Mouse (Mus musculus): ENCODE data around the gene Nfib. TPM values are rescaled to one million over a fixed set of nuclear protein-coding genes. Genes with fewer than 3 reads are reported as not detected.

The Nfib gene
- polyA plus RNA-seq, 1 experiment from 2014 or later, result 263 TPM

- no peaks in the 10 kb centered on the region for H3K9me3 ChIP-seq (ENCODE audit: control insufficient read depth, low read length)
Measured at GRCm38 (mm10) chr4:82315710-82316109, 389.8 kb downstream of the Nfib start.

GRCm38 (mm10) chr4:82310924-82311734 is 394.4 kb downstream of the Nfib start:
- Histone ChIP-seq H3K27ac (ENCODE audit: low read length) (no peak overlapping the region), H3K9me3 (ENCODE audit: control insufficient read depth, low read length) (no peaks in the 10 kb centered on the region), H3K4me2 (ENCODE audit: low read length) (no peak overlapping the region), H3K27me3 (replicated peaks; ENCODE audit: control insufficient read depth, insufficient read depth, low read length) (no peaks in the 10 kb centered on the region), H3K9ac (replicated peaks; ENCODE audit: low read depth, low read length) (no peak overlapping the region), H3K36me3 (ENCODE audit: control insufficient read depth, insufficient read depth) (peaks cover 12% of the 10 kb centered on the region), H3K4me1 (replicated peaks; ENCODE audit: control insufficient read depth, insufficient read depth, low read length) (peaks cover 7% of the 10 kb centered on the region), H3K4me3 (replicated peaks; ENCODE audit: low read length) (no peak overlapping the region)
- WGBS, result 85% methylated on average over 11 of the region's 11 CpGs
- no peak for ATAC-seq

More at GRCm38 (mm10) chr4:82315710-82316109, 389.8 kb downstream of the Nfib start:
- H3K36me3 ChIP-seq (ENCODE audit: control insufficient read depth, insufficient read depth), result peaks cover 11% of the 10 kb centered on the region
- no peak overlapping the region for H3K4me3 ChIP-seq (replicated peaks; ENCODE audit: low read length)
- 79% methylated on average over 2 of the region's 2 CpGs for WGBS
- no peak overlapping the region for H3K9ac ChIP-seq (replicated peaks; ENCODE audit: low read depth, low read length)
- H3K4me1 ChIP-seq (replicated peaks; ENCODE audit: control insufficient read depth, insufficient read depth, low read length), result no peaks in the 10 kb centered on the region; the same call in 1 of the 2 replicates
- no peak overlapping the region for H3K27ac ChIP-seq (ENCODE audit: low read length)
- H3K27me3 ChIP-seq (replicated peaks; ENCODE audit: control insufficient read depth, insufficient read depth, low read length), result no peaks in the 10 kb centered on the region
- H3K4me2 ChIP-seq (ENCODE audit: low read length), result no peak overlapping the region
- ATAC-seq, result no peak

- Histone ChIP-seq H3K27ac (ENCODE audit: low read length) (peak overlapping the region; percentile 28), H3K27me3 (replicated peaks; ENCODE audit: control insufficient read depth, insufficient read depth, low read length) (no peaks in the 10 kb centered on the region), H3K9me3 (ENCODE audit: control insufficient read depth, low read length) (no peaks in the 10 kb centered on the region), H3K4me3 (replicated peaks; ENCODE audit: low read length) (no peak overlapping the region), H3K4me2 (ENCODE audit: low read length) (no peak overlapping the region), H3K4me1 (replicated peaks; ENCODE audit: control insufficient read depth, insufficient read depth, low read length) (peaks cover 34% of the 10 kb centered on the region), H3K36me3 (ENCODE audit: control insufficient read depth, insufficient read depth) (peaks cover 12% of the 10 kb centered on the region), H3K9ac (replicated peaks; ENCODE audit: low read depth, low read length) (no peak overlapping the region)
- ATAC-seq, result no peak
- WGBS, result 62% methylated on average over 6 of the region's 6 CpGs
Measured at GRCm38 (mm10) chr4:82306045-82306444, 399.5 kb downstream of the Nfib start.

- peaks cover 34% of the 10 kb centered on the region for H3K4me1 ChIP-seq (replicated peaks; ENCODE audit: control insufficient read depth, insufficient read depth, low read length)
- H3K36me3 ChIP-seq (ENCODE audit: control insufficient read depth, insufficient read depth), result peaks cover 11% of the 10 kb centered on the region
- H3K4me3 ChIP-seq (replicated peaks; ENCODE audit: low read length), result no peak overlapping the region; the same call in 1 of the 2 replicates
- H3K9me3 ChIP-seq (ENCODE audit: control insufficient read depth, low read length), result no peaks in the 10 kb centered on the region
- H3K9ac ChIP-seq (replicated peaks; ENCODE audit: low read depth, low read length), result no peak overlapping the region
- H3K27ac ChIP-seq (ENCODE audit: low read length), result peak overlapping the region; percentile 88
- peak overlapping the region; percentile 42 for H3K4me2 ChIP-seq (ENCODE audit: low read length)
- H3K27me3 ChIP-seq (replicated peaks; ENCODE audit: control insufficient read depth, insufficient read depth, low read length), result no peaks in the 10 kb centered on the region
- ATAC-seq, result peak; percentile 75
- 1% methylated on average over 17 of the region's 17 CpGs for WGBS
Measured at GRCm38 (mm10) chr4:82304148-82304871, 401.2 kb downstream of the Nfib start.

- no peak overlapping the region for H3K4me3 ChIP-seq (replicated peaks; ENCODE audit: low read length)
- H3K9ac ChIP-seq (replicated peaks; ENCODE audit: low read depth, low read length), result no peak overlapping the region
- H3K27ac ChIP-seq (ENCODE audit: low read length), result peak overlapping the region; percentile 65
- H3K27me3 ChIP-seq (replicated peaks; ENCODE audit: control insufficient read depth, insufficient read depth, low read length), result no peaks in the 10 kb centered on the region
- 10% methylated on average over 3 of the region's 3 CpGs for WGBS
- no peaks in the 10 kb centered on the region for H3K9me3 ChIP-seq (ENCODE audit: control insufficient read depth, low read length)
- peak; percentile 51 for ATAC-seq
- peaks cover 10% of the 10 kb centered on the region; the same call in 1 of the 2 replicates for H3K36me3 ChIP-seq (ENCODE audit: control insufficient read depth, insufficient read depth)
- H3K4me2 ChIP-seq (ENCODE audit: low read length), result no peak overlapping the region
- H3K4me1 ChIP-seq (replicated peaks; ENCODE audit: control insufficient read depth, insufficient read depth, low read length), result peaks cover 36% of the 10 kb centered on the region
Measured at GRCm38 (mm10) chr4:82303362-82303900, 402.1 kb downstream of the Nfib start.

GRCm38 (mm10) chr4:82302901-82303300 is 402.6 kb downstream of the Nfib start:
- no peak for ATAC-seq
- peaks cover 37% of the 10 kb centered on the region for H3K4me1 ChIP-seq (replicated peaks; ENCODE audit: control insufficient read depth, insufficient read depth, low read length)
- 0 out of 2 replicates have a peak overlapping the region, but pooled peaks have one; percentile 41 for H3K27ac ChIP-seq (ENCODE audit: low read length)

GRCm38 (mm10) chr4:82298606-82299005 is 406.9 kb downstream of the Nfib start:
- Histone ChIP-seq H3K27me3 (replicated peaks; ENCODE audit: control insufficient read depth, insufficient read depth, low read length) (no peaks in the 10 kb centered on the region), H3K4me1 (replicated peaks; ENCODE audit: control insufficient read depth, insufficient read depth, low read length) (peaks cover 18% of the 10 kb centered on the region), H3K4me2 (ENCODE audit: low read length) (no peak overlapping the region), H3K4me3 (replicated peaks; ENCODE audit: low read length) (no peak overlapping the region), H3K27ac (ENCODE audit: low read length) (no peak overlapping the region), H3K9me3 (ENCODE audit: control insufficient read depth, low read length) (no peaks in the 10 kb centered on the region), H3K9ac (replicated peaks; ENCODE audit: low read depth, low read length) (no peak overlapping the region), H3K36me3 (ENCODE audit: control insufficient read depth, insufficient read depth) (0 out of 2 replicates have a peak, but pooled peaks cover 2% of the 10 kb centered on the region)
- no peak for ATAC-seq
- WGBS, result 90% methylated on average over 1 of the region's 1 CpGs

More at GRCm38 (mm10) chr4:82302901-82303300, 402.6 kb downstream of the Nfib start:
- Histone ChIP-seq H3K9me3 (ENCODE audit: control insufficient read depth, low read length) (no peaks in the 10 kb centered on the region), H3K27me3 (replicated peaks; ENCODE audit: control insufficient read depth, insufficient read depth, low read length) (no peaks in the 10 kb centered on the region), H3K36me3 (ENCODE audit: control insufficient read depth, insufficient read depth) (peaks cover 5% of the 10 kb centered on the region; the same call in 1 of the 2 replicates), H3K4me3 (replicated peaks; ENCODE audit: low read length) (no peak overlapping the region), H3K9ac (replicated peaks; ENCODE audit: low read depth, low read length) (no peak overlapping the region), H3K4me2 (ENCODE audit: low read length) (no peak overlapping the region)
- 44% methylated on average over 6 of the region's 6 CpGs for WGBS

- Histone ChIP-seq H3K4me3 (replicated peaks; ENCODE audit: low read length) (no peak overlapping the region), H3K4me1 (replicated peaks; ENCODE audit: control insufficient read depth, insufficient read depth, low read length) (peaks cover 15% of the 10 kb centered on the region), H3K36me3 (ENCODE audit: control insufficient read depth, insufficient read depth) (0 out of 2 replicates have a peak, but pooled peaks cover 2% of the 10 kb centered on the region), H3K27me3 (replicated peaks; ENCODE audit: control insufficient read depth, insufficient read depth, low read length) (no peaks in the 10 kb centered on the region), H3K9me3 (ENCODE audit: control insufficient read depth, low read length) (no peaks in the 10 kb centered on the region), H3K4me2 (ENCODE audit: low read length) (no peak overlapping the region), H3K9ac (replicated peaks; ENCODE audit: low read depth, low read length) (no peak overlapping the region), H3K27ac (ENCODE audit: low read length) (0 out of 2 replicates have a peak overlapping the region, but pooled peaks have one; percentile 16)
- WGBS, result 55% methylated on average over 2 of the region's 2 CpGs
- peak; percentile 57; the same call in 1 of the 2 replicates for ATAC-seq
Measured at GRCm38 (mm10) chr4:82297562-82297961, 408.0 kb downstream of the Nfib start.

GRCm38 (mm10) chr4:82294066-82294465 is 411.5 kb downstream of the Nfib start:
- Histone ChIP-seq H3K4me3 (replicated peaks; ENCODE audit: low read length) (no peak overlapping the region), H3K9ac (replicated peaks; ENCODE audit: low read depth, low read length) (no peak overlapping the region), H3K4me2 (ENCODE audit: low read length) (no peak overlapping the region), H3K9me3 (ENCODE audit: control insufficient read depth, low read length) (no peaks in the 10 kb centered on the region), H3K27me3 (replicated peaks; ENCODE audit: control insufficient read depth, insufficient read depth, low read length) (no peaks in the 10 kb centered on the region), H3K27ac (ENCODE audit: low read length) (no peak overlapping the region), H3K4me1 (replicated peaks; ENCODE audit: control insufficient read depth, insufficient read depth, low read length) (peaks cover 12% of the 10 kb centered on the region), H3K36me3 (ENCODE audit: control insufficient read depth, insufficient read depth) (0 out of 2 replicates have a peak, but pooled peaks cover 2% of the 10 kb centered on the region)
- ATAC-seq, result no peak
- WGBS, result 62% methylated on average over 1 of the region's 1 CpGs

Measured in forebrain, embryonic 16.5 days (tissue).